In genomic region chr4:43983181-43983580, GRCm38 (mm10) we compare ENCODE assay signal across 9 mouse cellular contexts. TPM values are rescaled to one million over a fixed set of nuclear protein-coding genes. Genes with fewer than 3 reads are reported as not detected.
DNase-seq lines count a peak whose midpoint lies in the region; ATAC-seq and TF ChIP-seq lines count a peak whose summit lies in the region.
"Had no signal": no experiment of that assay in that cellular context is flagged by ENCODE, and none has a peak within 500 bp of the region (broad histone marks: within the 10 kb centered on the region; RNA-seq: fewer than 3 reads in every experiment).

Ccin (plus strand) TSS chr4:43983483.

- H3K27me3 ChIP-seq in heart, embryonic 13.5 days (replicated peaks): peaks cover 7% of the 10 kb centered on the region; the same call in 1 of the 2 replicates
- H3K27me3 ChIP-seq in embryonic facial prominence, embryonic 11.5 days (ENCODE audit: control insufficient read depth, insufficient read depth, low read length): no peaks in the 10 kb centered on the region
- H3K27me3 ChIP-seq in hindbrain, postnatal 0 days (ENCODE audit: insufficient read depth, low read length): no peaks in the 10 kb centered on the region
- no peaks in the 10 kb centered on the region for H3K27me3 ChIP-seq in midbrain, postnatal 0 days (ENCODE audit: insufficient read depth, low read length)

- H3K4me3 ChIP-seq in heart, embryonic 13.5 days: peak within 1 kb of the TSS; percentile 45
- H3K4me3 ChIP-seq in embryonic facial prominence, embryonic 11.5 days (ENCODE audit: low read depth, low read length): peak within 1 kb of the TSS; percentile 14; the same call in 1 of the 2 replicates
- H3K4me3 ChIP-seq in hindbrain, postnatal 0 days (ENCODE audit: low read length): peak within 1 kb of the TSS; percentile 32
- H3K4me3 ChIP-seq in midbrain, postnatal 0 days (ENCODE audit: low read depth, low read length): peak within 1 kb of the TSS; percentile 33

- WGBS in heart, embryonic 13.5 days: 69% methylated on average over 11 of the region's 11 CpGs
- 79% methylated on average over 11 of the region's 11 CpGs for WGBS in embryonic facial prominence, embryonic 11.5 days
- WGBS in hindbrain, postnatal 0 days: 81% methylated on average over 11 of the region's 11 CpGs
- 79% methylated on average over 11 of the region's 11 CpGs for WGBS in midbrain, postnatal 0 days

- H3K4me2 ChIP-seq in heart, embryonic 13.5 days: peak within 1 kb of the TSS; percentile 69
- peak within 1 kb of the TSS; percentile 45 for H3K4me2 ChIP-seq in embryonic facial prominence, embryonic 11.5 days (ENCODE audit: low read depth, low read length)
- peak within 1 kb of the TSS; percentile 62 for H3K4me2 ChIP-seq in hindbrain, postnatal 0 days (ENCODE audit: low read depth, low read length)
- H3K4me2 ChIP-seq in midbrain, postnatal 0 days (ENCODE audit: low read depth, low read length, poor library complexity, severe bottlenecking): peak within 1 kb of the TSS; percentile 65

- H3K9ac ChIP-seq in heart, embryonic 13.5 days: peak within 1 kb of the TSS; percentile 77
- peak within 1 kb of the TSS; percentile 72 for H3K9ac ChIP-seq in embryonic facial prominence, embryonic 11.5 days (replicated peaks; ENCODE audit: low read length)
- H3K9ac ChIP-seq in hindbrain, postnatal 0 days (replicated peaks; ENCODE audit: low read length): peak within 1 kb of the TSS; percentile 34; the same call in 1 of the 2 replicates
- H3K9ac ChIP-seq in midbrain, postnatal 0 days (replicated peaks; ENCODE audit: low read length, poor library complexity, severe bottlenecking): no peak within 1 kb of the TSS

- H3K36me3 ChIP-seq in heart, embryonic 13.5 days: no peaks in the 10 kb centered on the region
- no peaks in the 10 kb centered on the region for H3K36me3 ChIP-seq in embryonic facial prominence, embryonic 11.5 days (replicated peaks; ENCODE audit: control insufficient read depth, insufficient read depth, low read depth, low read length)
- H3K36me3 ChIP-seq in hindbrain, postnatal 0 days (ENCODE audit: insufficient read depth, low read length): no peaks in the 10 kb centered on the region
- no peaks in the 10 kb centered on the region for H3K36me3 ChIP-seq in midbrain, postnatal 0 days (ENCODE audit: insufficient read depth, low read length)

- TF ChIP-seq CTCF in hindbrain, postnatal 0 days (IDR thresholded peaks at IDR 0.05; ENCODE audit: low read depth): no peak
- no peak for TF ChIP-seq CTCF in midbrain, postnatal 0 days (IDR thresholded peaks at IDR 0.05)

- no peaks in the 10 kb centered on the region for H3K9me3 ChIP-seq in heart, embryonic 13.5 days
- no peaks in the 10 kb centered on the region for H3K9me3 ChIP-seq in embryonic facial prominence, embryonic 11.5 days (replicated peaks; ENCODE audit: control insufficient read depth, low read length)
- H3K9me3 ChIP-seq in hindbrain, postnatal 0 days (ENCODE audit: low read length): no peaks in the 10 kb centered on the region
- no peaks in the 10 kb centered on the region for H3K9me3 ChIP-seq in midbrain, postnatal 0 days (ENCODE audit: low read length)

- DNase-seq in heart, postnatal 36 days: no peak
- no peak for DNase-seq in embryonic facial prominence, embryonic 11.5 days (ENCODE audit: low spot score)
- no peak for DNase-seq in hindbrain, postnatal 0 days (ENCODE audit: low spot score)
- no peak for DNase-seq in midbrain, postnatal 0 days (ENCODE audit: low spot score)
- no peak for DNase-seq in gastrocnemius, adult 8-10 months (ENCODE audit: low spot score in 2 of 2)
- DNase-seq in left cerebral cortex, postnatal 14 days (ENCODE audit: low spot score in 2 of 2): no peak
- DNase-seq in kidney, postnatal 4 days: no peak
- DNase-seq: kidney, adult 11 months had no signal

- no peak for ATAC-seq in heart, embryonic 13.5 days (ENCODE audit: extremely low read depth, insufficient number of reproducible peaks, low FRiP score, low TSS enrichment)
- no peak for ATAC-seq in embryonic facial prominence, embryonic 11.5 days (replicated peaks; ENCODE audit: insufficient number of reproducible peaks, low FRiP score, low TSS enrichment, low read depth)
- no peak for ATAC-seq in hindbrain, postnatal 0 days
- no peak for ATAC-seq in midbrain, postnatal 0 days (ENCODE audit: low FRiP score)

- peaks cover 20% of the 10 kb centered on the region for H3K4me1 ChIP-seq in heart, embryonic 13.5 days
- no peaks in the 10 kb centered on the region; the same call in 1 of the 2 replicates for H3K4me1 ChIP-seq in embryonic facial prominence, embryonic 11.5 days (ENCODE audit: control insufficient read depth, insufficient read depth, low read length)
- no peaks in the 10 kb centered on the region for H3K4me1 ChIP-seq in hindbrain, postnatal 0 days (ENCODE audit: insufficient read depth, low read length)
- no peaks in the 10 kb centered on the region for H3K4me1 ChIP-seq in midbrain, postnatal 0 days (ENCODE audit: insufficient read depth, low read length)

- H3K27ac ChIP-seq in heart, embryonic 13.5 days (replicated peaks): peak within 1 kb of the TSS; percentile 34
- H3K27ac ChIP-seq in embryonic facial prominence, embryonic 11.5 days (replicated peaks; ENCODE audit: low read depth, low read length): no peak within 1 kb of the TSS
- no peak within 1 kb of the TSS for H3K27ac ChIP-seq in hindbrain, postnatal 0 days
- no peak within 1 kb of the TSS for H3K27ac ChIP-seq in midbrain, postnatal 0 days (ENCODE audit: low read depth, low read length)

- intact Hi-C loops in heart, postnatal 36 days (cut with DNase I): loop anchor here (10.0 kb wide), 1 partner anchor 218 kb away; no protein-coding TSS in a partner anchor
- intact Hi-C loops in left cerebral cortex, postnatal 14 days (cut with DNase I): loop anchor here (2.0 to 10.0 kb wide), 3 partner anchors 56 to 238 kb away; no protein-coding TSS in a partner anchor

RNA-seq across cellular contexts. Expression of gene Ccin, which starts in this region (rescaled TPM):
- polyA plus RNA-seq in heart, embryonic 13.5 days (2015; fragmentation: Nextera tagmentation; extraction: Ambion mirVana): not detected in 2 replicates
- under 1 TPM in 1 of 2 experiments, not detected in 1; 0.14 TPM for total RNA-seq in heart, postnatal 36 days (2021)
- polyA plus RNA-seq in embryonic facial prominence, embryonic 11.5 days (2014; fragmentation: Nextera tagmentation; extraction: Ambion mirVana): not detected in 2 replicates
- total RNA-seq in hindbrain, postnatal 0 days (2014; rRNA removed): 0.29 TPM in 1 of 2 replicates, not detected in the other
- not detected in 2 replicates for polyA plus RNA-seq in hindbrain, postnatal 0 days (2015; fragmentation: Nextera tagmentation; extraction: Ambion mirVana)
- 0.33 and 0.49 TPM in 2 replicates for total RNA-seq in midbrain, postnatal 0 days (2014; rRNA removed)
- not detected in 2 replicates for polyA plus RNA-seq in midbrain, postnatal 0 days (2015; fragmentation: Nextera tagmentation; extraction: Ambion mirVana)
- not detected for total RNA-seq in gastrocnemius, adult 8-10 months (2022)
- total RNA-seq in left cerebral cortex, postnatal 14 days (2021): not detected
